Mouse (Mus musculus): ENCODE results near the gene Coro1a. TPM values are rescaled to one million over a fixed set of nuclear protein-coding genes. Genes with fewer than 3 reads are reported as not detected.
"Not testable (repeated sequence)": the region's sequence is repeated elsewhere in the genome, so short reads cannot be mapped to it uniquely, and the experiment has no call there.

The Coro1a gene
- total RNA-seq (2021) = 1 to 10 TPM; 2.0 to 2.4 TPM
- long read RNA-seq, experiment 1, partial matches to known transcripts = 4 of 6 reads
- long read RNA-seq, experiment 1, other reads (novel, unspliced or antisense) = 1 of 6 reads
- long read RNA-seq, experiment 2, partial matches to known transcripts = 2 of 2 reads
- long read RNA-seq, experiment 2, other reads (novel, unspliced or antisense) = 0 of 2 reads

DNA sequence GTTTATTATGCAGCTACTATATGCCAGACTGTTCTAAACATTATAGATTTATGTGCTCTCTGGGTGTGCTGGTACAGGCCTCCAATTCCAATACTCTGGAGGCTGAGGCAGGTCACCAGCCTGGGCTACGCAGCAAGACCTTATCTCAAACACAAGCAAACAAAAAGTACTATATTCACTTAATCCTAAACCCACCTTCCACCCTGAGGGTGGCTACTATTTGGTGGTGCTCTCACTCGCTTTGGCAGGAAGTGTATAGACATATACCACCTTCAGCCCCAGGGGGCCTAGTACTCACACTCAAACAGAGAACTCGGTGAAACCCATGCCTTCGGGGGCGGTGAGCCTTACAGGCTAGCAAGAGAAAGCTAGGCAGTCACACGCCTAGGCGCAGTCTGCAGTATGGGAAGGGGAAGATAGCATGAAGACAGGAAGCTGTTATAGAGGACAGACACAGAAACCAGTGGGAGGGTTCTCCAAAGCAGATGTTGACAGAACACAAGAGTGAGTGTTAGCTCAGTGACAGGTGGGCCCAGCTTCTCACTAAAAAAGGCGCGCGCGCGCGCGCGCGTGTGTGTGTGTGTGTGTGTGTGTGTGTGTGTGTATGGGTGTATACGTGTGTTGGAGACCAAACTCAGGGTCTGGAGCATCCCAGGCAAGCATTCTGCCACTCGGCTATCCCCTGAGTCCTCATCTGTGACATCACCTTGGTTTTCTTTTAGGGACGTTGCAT lies at the start of gene Coro1a:
TSS of gene Coro1a (minus strand) at position 346 of the 733 bp plus-strand sequence.
- DNase-seq (ENCODE audit: low spot score) = no peak

DNA sequence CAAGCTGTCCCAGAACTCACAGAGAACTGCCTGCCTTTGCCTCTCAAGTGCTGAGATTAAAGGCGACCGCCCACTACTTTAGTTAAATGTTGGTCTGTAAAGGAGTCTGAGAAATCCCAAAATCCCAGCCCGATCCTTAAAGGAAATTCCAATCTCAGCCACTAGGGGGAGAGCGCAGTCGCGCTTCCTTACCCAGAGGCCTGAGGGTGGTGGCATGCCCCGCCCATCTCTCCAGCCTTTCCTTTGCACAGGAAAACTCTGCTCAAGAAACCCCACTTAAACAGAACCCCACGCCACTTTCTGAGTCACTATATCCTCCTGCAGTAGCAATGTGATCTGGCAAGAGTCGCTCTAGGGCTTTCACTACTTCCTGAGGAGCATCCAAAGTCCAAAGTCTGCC lies 47.3 kb upstream of the Coro1a start:
- DNase-seq (ENCODE audit: low spot score) = peak; percentile 83

GRCm38 (mm10) chr7:126749582-126750343 lies 42.2 kb upstream of the Coro1a start:
- no peak for DNase-seq (ENCODE audit: low spot score)

DNA sequence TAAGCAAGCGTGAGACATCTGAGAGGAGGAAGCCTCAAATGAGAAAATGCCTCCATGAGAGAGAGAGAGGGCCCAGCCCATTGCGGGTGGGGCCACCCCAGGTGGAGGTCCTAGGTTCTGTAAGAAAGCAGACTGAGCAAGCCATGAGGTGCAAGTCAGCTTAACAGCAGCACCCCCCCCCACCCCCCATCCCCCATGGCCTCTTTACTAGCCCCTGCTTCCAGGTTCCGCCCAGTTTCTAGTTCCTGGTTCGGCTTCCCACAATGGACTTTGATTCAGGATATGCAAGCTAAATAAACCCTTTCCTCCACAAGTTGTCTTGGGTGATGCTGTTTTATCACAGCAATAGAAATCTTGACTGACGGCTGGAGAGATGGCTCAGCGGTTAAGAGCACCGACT lies 41.2 kb upstream of the Coro1a start:
- DNase-seq (ENCODE audit: low spot score) = no peak

- no peak for DNase-seq (ENCODE audit: low spot score)
Observed at GRCm38 (mm10) chr7:126746798-126747197, 39.2 kb upstream of the Coro1a start.

DNA sequence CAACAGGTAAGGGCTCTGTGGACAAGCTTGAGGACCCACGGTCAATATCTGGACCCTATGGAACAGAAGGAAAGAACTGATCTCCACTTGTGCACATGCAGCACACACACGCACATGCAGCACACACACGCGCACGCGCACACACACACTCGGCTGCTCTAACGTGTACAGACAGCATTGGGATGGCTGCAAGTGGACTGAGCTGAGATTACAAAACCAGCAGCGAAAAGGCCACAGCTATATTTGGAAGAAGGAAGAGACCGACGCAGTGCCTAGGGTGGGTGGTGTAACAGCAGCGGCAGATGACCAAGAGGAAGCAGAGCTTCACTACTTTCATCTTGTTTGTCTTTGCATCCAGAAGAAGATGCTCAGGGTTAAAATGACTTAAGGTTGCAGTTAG lies 38.5 kb upstream of the Coro1a start:
- no peak for DNase-seq (ENCODE audit: low spot score)

- DNase-seq (ENCODE audit: low spot score) = no peak
Observed at GRCm38 (mm10) chr7:126741964-126742482, 34.4 kb upstream of the Coro1a start.

DNA sequence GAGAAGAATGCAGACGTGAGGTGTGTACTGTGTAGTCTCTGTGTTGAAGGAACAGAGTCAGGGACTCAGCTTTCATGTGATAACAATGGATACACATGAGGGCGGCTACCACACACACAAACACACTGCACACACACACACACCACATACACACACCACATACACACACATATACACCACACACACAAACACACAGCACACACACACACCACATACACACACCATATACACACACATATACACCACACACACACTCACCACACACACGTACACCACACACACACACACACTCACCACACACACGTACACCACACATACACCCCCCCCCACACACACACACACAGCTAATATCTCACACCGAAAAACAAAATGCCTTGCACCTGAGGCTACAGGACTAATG lies 33.9 kb upstream of the Coro1a start:
- no peak for DNase-seq (ENCODE audit: low spot score)

DNA sequence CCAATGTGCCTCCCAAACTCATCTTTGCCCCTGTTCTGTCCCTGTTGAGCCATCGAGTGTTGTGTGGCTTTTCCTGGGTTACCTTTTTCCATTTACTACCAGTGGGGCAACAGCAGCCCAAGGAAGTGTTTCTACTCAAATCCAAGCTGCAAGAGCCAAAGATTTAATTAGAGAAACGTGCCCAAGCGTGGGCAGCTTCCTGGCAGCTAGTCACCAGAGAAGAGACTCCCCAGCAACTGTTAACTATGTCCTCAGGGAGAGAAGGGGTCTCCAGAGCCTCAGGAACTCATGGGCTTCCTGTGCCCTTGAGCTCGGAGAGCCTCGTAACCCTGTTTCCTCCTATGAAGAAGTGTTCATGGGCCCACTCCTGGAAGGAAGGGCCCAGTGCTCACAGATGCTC lies 33.4 kb upstream of the Coro1a start:
- no peak for DNase-seq (ENCODE audit: low spot score)

DNA sequence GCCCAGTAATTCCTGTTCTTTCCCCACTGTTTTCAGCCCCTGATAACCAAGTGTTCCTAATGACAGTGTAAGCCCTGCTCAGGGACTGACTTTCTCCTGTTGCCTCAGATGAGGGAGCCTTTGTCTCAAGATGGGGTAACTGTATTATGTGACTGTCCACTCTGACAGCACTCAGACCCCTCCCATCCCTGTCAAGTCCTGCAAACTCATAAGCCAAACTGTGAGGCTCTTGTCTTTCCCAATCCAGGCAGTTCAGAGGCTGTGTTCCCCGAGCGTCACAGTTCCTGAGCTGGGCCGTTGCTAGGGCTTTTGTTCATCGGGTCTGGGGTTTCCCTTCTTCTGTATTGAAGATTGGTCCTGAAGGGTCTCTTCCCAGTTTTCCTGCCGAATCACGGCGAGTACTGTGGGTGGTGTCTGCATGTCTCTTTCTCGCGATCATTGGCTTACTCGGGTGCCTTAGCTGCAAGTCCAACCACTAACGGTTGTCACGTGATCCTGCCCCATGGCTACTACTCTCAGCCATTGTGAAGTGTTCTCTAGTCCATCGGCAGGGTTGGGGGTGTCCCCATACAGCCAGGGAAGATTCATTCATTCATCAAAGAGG lies 32.6 kb upstream of the Coro1a start:
- DNase-seq (ENCODE audit: low spot score) = no peak

DNA sequence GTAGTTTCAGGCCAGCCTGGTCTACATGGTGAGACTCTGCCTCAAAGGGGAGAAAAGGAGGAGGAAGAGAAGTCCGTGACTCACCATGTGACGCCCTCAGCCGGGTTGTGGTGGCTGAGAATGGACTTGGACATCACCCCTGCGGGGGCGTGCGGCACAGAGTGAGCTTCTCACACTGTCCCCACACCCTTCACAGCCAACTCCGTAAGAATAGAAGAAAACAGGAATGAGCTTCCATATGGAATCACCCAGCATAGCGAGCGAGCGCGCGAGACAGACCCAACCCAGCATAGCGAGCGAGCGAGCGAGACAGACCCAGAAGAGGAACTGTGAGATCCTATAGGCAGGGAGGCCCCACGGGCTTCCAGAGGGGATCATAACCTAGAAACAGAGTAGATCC lies 32.0 kb upstream of the Coro1a start:
- DNase-seq (ENCODE audit: low spot score) = no peak

- no peak for DNase-seq (ENCODE audit: low spot score)
Observed at GRCm38 (mm10) chr7:126736122-126736521, 28.5 kb upstream of the Coro1a start.

DNA sequence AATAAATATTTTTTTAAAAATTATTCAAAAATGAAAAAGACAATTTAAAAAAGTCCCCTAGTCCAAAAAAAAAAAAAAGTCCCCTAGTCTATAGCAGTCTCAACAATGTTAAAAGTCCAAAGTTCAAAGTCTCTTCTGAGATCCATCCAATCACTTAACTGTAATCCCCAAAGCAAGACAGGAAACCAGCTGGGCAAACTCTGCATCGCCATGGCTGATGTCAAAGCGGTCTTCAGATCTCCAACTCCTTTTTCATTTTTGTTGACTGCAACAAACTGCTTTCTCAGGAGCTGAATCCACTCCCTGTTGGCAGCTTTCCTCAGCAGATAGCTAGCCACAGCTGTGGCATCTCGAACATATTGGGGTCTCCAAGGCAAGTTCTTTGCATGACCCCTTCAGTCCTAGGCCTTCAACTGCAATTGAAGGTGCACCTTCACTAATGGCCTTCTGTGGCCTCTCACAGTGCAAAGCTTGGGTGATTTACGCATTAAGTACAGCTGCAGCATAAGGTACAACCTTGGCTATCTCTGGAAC lies 22.7 kb upstream of the Coro1a start:
- DNase-seq (ENCODE audit: low spot score) = not testable (repeated sequence)

DNA sequence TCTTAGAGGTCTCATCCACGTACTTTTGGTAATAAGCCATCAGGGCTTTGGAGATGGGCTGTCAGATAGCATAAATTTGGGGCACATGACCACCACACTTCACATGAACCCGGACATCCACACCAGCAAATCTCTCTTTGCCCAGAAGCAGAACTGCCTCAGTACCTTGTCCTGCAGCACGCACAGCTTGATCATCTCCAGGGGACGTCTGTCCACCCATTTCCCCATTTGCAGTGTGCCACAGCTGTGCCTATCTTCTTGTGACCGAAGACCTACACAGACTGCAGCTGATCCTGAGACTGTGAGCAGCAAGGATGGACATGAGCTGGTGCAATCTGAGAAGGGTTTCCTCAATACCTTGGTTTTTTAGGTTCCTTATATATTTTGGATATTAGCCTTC lies 18.1 kb upstream of the Coro1a start:
- DNase-seq (ENCODE audit: low spot score) = no peak

DNA sequence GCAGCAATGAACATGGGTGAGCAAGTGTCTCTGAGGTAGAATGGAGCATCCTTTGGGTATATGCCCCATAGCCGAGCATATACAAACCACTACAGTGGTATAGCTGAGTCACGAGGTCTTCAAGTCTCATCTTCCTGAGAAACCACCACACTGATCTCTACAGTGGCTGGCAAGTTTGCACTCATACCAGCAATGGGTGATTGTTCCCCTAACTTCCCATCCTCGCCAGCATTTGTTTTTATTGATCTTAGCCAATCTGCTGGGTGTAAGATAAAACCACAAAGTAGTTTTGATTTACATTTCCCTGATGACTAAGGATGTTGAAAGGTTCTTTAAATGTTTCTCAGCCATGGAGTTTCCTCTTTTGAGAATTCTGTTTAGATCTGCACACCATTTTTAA lies 17.5 kb upstream of the Coro1a start:
- DNase-seq (ENCODE audit: low spot score) = no peak

DNA sequence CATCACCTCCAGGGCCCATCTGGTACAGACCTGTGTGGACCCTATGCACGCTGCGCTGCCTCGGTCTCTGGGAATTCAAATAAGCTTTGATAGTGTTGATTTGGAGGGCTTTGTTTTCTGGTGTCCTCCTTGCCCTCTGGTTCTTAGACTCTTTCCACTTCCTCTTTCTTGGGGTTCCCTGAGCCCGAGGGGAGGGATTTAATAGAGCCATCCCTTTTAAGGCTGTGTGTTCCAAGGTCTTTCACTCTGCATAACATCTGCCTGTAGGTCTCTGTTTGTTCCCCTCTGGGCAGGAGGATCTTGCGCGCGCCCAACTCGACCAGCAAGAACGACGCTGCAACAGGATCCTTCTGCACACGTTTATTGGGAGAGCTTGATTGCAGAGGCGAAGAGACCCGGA lies 14.0 kb upstream of the Coro1a start:
- no peak for DNase-seq (ENCODE audit: low spot score)

DNA sequence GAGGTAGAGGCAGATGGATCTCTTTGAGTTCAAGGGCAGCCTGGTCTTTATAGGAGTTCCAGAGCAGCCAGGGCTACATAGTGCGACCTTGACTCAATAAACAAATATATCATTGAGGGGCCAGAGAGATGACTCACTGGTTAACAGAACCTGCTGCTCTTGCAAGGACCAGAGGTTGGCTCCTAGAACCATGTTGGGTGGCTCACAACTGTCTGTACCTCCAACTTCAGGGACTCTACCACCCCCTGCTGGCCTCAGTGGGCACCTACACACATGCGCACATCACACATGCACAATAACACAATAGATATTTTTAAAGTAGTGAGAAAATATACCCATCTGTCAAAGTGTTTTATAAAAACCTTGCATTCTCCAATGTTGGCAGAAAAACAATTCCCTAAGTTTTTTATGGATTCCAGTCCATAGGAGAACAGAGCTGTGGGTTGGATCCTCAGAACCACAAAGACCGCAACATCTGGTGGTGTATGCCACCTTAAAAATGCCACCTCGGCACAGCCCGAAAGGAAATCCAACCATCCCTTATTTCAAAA lies 11.3 kb upstream of the Coro1a start:
- no peak for DNase-seq (ENCODE audit: low spot score)

GRCm38 (mm10) chr7:126717566-126717965 lies 10.0 kb upstream of the Coro1a start:
- DNase-seq (ENCODE audit: low spot score) = no peak

GRCm38 (mm10) chr7:126715679-126716078 lies 8.1 kb upstream of the Coro1a start:
- DNase-seq (ENCODE audit: low spot score) = no peak

- DNase-seq (ENCODE audit: low spot score) = no peak
Observed at GRCm38 (mm10) chr7:126711910-126712309, 4.3 kb upstream of the Coro1a start.

- DNase-seq (ENCODE audit: low spot score) = no peak
Observed at GRCm38 (mm10) chr7:126710266-126710665, 2.7 kb upstream of the Coro1a start.

Data from gastrocnemius, adult 18-20 months (tissue).